Mouse (Mus musculus): ENCODE data around the gene Fam53b. TPM values are rescaled to one million over a fixed set of nuclear protein-coding genes. Genes with fewer than 3 reads are reported as not detected.

The Fam53b gene
- polyA plus RNA-seq, 1 experiment: 26.5 TPM

DNA sequence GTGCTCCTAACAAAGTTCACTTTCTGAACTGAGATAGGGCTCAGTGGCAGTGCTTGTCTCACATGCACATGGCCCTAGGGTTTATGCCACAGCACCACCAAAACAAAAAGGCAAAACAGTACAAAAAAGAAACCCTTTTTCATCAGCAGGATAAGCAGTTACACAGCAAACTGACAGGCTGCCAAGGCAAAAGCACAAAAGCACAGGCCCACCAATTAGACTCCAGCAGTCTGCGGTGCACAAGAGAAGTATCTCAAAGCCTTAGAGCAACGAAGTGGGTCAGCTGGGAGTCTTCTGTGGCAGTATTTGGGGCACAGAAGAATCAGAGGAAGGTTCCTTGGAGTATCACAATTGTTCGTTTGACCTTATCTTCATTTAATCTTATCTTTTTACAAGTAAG lies 7.0 kb upstream of the Fam53b start:
- Histone ChIP-seq H3K4me2 (ENCODE audit: low read depth) (no peak overlapping the region), H3K27me3 (ENCODE audit: control insufficient read depth, insufficient read depth, insufficient read length) (no peaks in the 10 kb centered on the region), H3K36me3 (ENCODE audit: control insufficient read depth, insufficient read depth) (peaks cover 11% of the 10 kb centered on the region), H3ac (ENCODE audit: control insufficient read depth, insufficient read length) (no peak overlapping the region), H3K79me2 (ENCODE audit: control insufficient read depth, insufficient read depth) (no peaks in the 10 kb centered on the region), H3K4me3 (no peak overlapping the region)
- TF ChIP-seq E2F4 (IDR thresholded peaks at IDR 0.05; ENCODE audit: insufficient read depth): no peak
- TF ChIP-seq TCF3 (IDR thresholded peaks at IDR 0.05; ENCODE audit: insufficient read length, low read depth): no peak
- TF ChIP-seq REST (IDR thresholded peaks at IDR 0.05; ENCODE audit: insufficient read depth, insufficient read length): no peak
- TF ChIP-seq TCF12 (IDR thresholded peaks at IDR 0.05; ENCODE audit: insufficient read depth, poor library complexity, severe bottlenecking): no peak
- TF ChIP-seq POLR2A (IDR thresholded peaks at IDR 0.05; ENCODE audit: insufficient read length, low read depth): no peak
- no peak for TF ChIP-seq CEBPB (IDR thresholded peaks at IDR 0.05; ENCODE audit: insufficient read depth, poor library complexity, severe bottlenecking)
- TF ChIP-seq SRF (IDR thresholded peaks at IDR 0.05; ENCODE audit: control insufficient read depth, insufficient read length, low read depth): no peak
- TF ChIP-seq MYOG (IDR thresholded peaks at IDR 0.05; ENCODE audit: control insufficient read depth in 1 of 3, insufficient read depth in 1 of 3, insufficient read length in 2 of 3, low read depth in 2 of 3): no peak
- no peak for TF ChIP-seq MYOD1 (IDR thresholded peaks at IDR 0.05; ENCODE audit: control insufficient read depth in 1 of 3, insufficient read length in 2 of 3, low read depth in 2 of 3)
- no peak for TF ChIP-seq USF1 (IDR thresholded peaks at IDR 0.05; ENCODE audit: low read depth)

DNA sequence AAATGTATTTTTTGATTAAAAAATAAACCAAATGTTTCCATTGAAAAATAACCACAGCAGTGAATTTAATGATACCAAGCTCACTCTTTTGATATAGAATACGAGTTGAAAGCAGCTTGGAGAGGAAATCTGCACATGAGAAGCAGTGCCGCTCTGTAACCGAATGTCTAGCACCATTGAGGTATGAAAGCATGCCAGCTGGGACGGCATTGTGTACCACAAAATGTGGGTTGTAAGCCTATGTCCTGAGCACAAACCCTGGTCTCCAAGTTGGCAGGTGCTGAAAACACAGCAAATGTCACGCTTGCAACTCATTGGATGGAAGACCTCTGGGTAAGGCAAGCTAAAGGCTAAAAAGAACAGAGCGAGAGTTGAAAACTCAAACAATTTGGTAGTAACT lies 3.4 kb upstream of the Fam53b start:
- TF ChIP-seq MYOG (IDR thresholded peaks at IDR 0.05; ENCODE audit: control insufficient read depth in 1 of 3, insufficient read depth in 1 of 3, insufficient read length in 2 of 3, low read depth in 2 of 3) (no peak), MAX (IDR thresholded peaks at IDR 0.05; ENCODE audit: low read depth) (no peak), SRF (IDR thresholded peaks at IDR 0.05; ENCODE audit: control insufficient read depth, insufficient read length, low read depth) (no peak), E2F4 (IDR thresholded peaks at IDR 0.05; ENCODE audit: insufficient read depth) (no peak), TCF12 (IDR thresholded peaks at IDR 0.05; ENCODE audit: insufficient read depth, poor library complexity, severe bottlenecking) (no peak), MYOD1 (IDR thresholded peaks at IDR 0.05; ENCODE audit: control insufficient read depth in 1 of 3, insufficient read length in 2 of 3, low read depth in 2 of 3) (no peak), REST (IDR thresholded peaks at IDR 0.05; ENCODE audit: insufficient read depth, insufficient read length) (no peak), POLR2AphosphoS2 (IDR thresholded peaks at IDR 0.05; ENCODE audit: insufficient read length, low read depth) (no peak), TCF3 (IDR thresholded peaks at IDR 0.05; ENCODE audit: insufficient read length, low read depth) (no peak), USF1 (IDR thresholded peaks at IDR 0.05; ENCODE audit: low read depth) (no peak), POLR2A (IDR thresholded peaks at IDR 0.05; ENCODE audit: insufficient read length, low read depth) (no peak), CEBPB (IDR thresholded peaks at IDR 0.05; ENCODE audit: insufficient read depth, poor library complexity, severe bottlenecking) (no peak)
- no peak overlapping the region for H3K4me2 ChIP-seq (ENCODE audit: low read depth)
- H3K79me2 ChIP-seq (ENCODE audit: control insufficient read depth, insufficient read depth): peaks cover 6% of the 10 kb centered on the region
- H3K27me3 ChIP-seq (ENCODE audit: control insufficient read depth, insufficient read depth, insufficient read length): no peaks in the 10 kb centered on the region
- H3K4me3 ChIP-seq: no peak overlapping the region
- no peak overlapping the region for H3ac ChIP-seq (ENCODE audit: control insufficient read depth, insufficient read length)
- H3K36me3 ChIP-seq (ENCODE audit: control insufficient read depth, insufficient read depth): peaks cover 3% of the 10 kb centered on the region

DNA sequence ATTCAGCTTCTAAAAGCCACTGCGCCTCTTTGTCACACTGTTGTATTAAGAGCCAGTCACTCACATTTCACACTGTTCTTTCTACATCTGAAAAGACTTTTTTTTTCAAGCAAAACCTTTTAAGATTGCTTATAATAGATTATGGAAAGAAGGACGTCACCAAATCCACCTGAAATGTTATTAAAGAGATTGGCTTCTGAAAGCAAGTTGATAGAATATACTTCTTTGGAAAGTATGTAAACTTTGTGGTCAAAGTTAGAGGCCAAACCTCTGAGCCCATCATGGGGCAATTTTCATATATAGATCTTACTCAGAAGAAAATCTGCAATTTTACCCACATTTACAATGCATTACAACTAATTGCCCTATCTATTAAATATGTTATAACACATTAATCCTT lies 2.8 kb upstream of the Fam53b start:
- TF ChIP-seq E2F4 (IDR thresholded peaks at IDR 0.05; ENCODE audit: insufficient read depth) (no peak), SRF (IDR thresholded peaks at IDR 0.05; ENCODE audit: control insufficient read depth, insufficient read length, low read depth) (no peak), TCF12 (IDR thresholded peaks at IDR 0.05; ENCODE audit: insufficient read depth, poor library complexity, severe bottlenecking) (no peak), REST (IDR thresholded peaks at IDR 0.05; ENCODE audit: insufficient read depth, insufficient read length) (no peak), MAX (IDR thresholded peaks at IDR 0.05; ENCODE audit: low read depth) (no peak), MYOD1 (IDR thresholded peaks at IDR 0.05; ENCODE audit: control insufficient read depth in 1 of 3, insufficient read length in 2 of 3, low read depth in 2 of 3) (no peak), CEBPB (IDR thresholded peaks at IDR 0.05; ENCODE audit: insufficient read depth, poor library complexity, severe bottlenecking) (no peak), USF1 (IDR thresholded peaks at IDR 0.05; ENCODE audit: low read depth) (no peak)

DNA sequence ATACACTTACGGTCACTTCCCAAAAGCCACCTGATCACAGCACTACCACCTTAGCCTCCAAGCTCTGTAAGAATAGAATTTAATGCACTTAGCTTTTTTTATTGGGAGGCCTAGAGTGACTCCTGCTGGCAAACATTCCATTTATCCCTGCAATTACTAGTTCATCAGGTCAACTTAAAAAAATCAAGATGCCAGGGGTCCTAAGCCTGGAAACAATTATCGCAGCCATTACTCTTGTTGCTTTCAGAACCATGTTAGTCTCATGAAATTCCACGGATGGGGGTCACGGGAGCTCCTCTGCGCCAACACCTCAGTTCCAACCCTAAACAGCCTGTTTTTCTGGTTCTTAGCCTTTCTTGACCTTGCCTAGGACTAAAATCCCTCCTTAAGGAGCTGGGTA lies 1.4 kb upstream of the Fam53b start:
- Histone ChIP-seq H3K79me2 (ENCODE audit: control insufficient read depth, insufficient read depth) (peaks cover 6% of the 10 kb centered on the region), H3K36me3 (ENCODE audit: control insufficient read depth, insufficient read depth) (peaks cover 3% of the 10 kb centered on the region), H3K27me3 (ENCODE audit: control insufficient read depth, insufficient read depth, insufficient read length) (no peaks in the 10 kb centered on the region), H3K4me2 (ENCODE audit: low read depth) (no peak overlapping the region), H3K4me3 (no peak overlapping the region), H3ac (ENCODE audit: control insufficient read depth, insufficient read length) (no peak overlapping the region)
- TF ChIP-seq POLR2A (IDR thresholded peaks at IDR 0.05; ENCODE audit: insufficient read length, low read depth): no peak
- TF ChIP-seq POLR2AphosphoS2 (IDR thresholded peaks at IDR 0.05; ENCODE audit: insufficient read length, low read depth): no peak
- no peak for TF ChIP-seq REST (IDR thresholded peaks at IDR 0.05; ENCODE audit: insufficient read depth, insufficient read length)
- no peak for TF ChIP-seq SRF (IDR thresholded peaks at IDR 0.05; ENCODE audit: control insufficient read depth, insufficient read length, low read depth)
- TF ChIP-seq USF1 (IDR thresholded peaks at IDR 0.05; ENCODE audit: low read depth): no peak
- TF ChIP-seq TCF3 (IDR thresholded peaks at IDR 0.05; ENCODE audit: insufficient read length, low read depth): no peak
- no peak for TF ChIP-seq TCF12 (IDR thresholded peaks at IDR 0.05; ENCODE audit: insufficient read depth, poor library complexity, severe bottlenecking)
- TF ChIP-seq MYOD1 (IDR thresholded peaks at IDR 0.05; ENCODE audit: control insufficient read depth in 1 of 3, insufficient read length in 2 of 3, low read depth in 2 of 3): no peak
- no peak for TF ChIP-seq MAX (IDR thresholded peaks at IDR 0.05; ENCODE audit: low read depth)
- no peak for TF ChIP-seq MYOG (IDR thresholded peaks at IDR 0.05; ENCODE audit: control insufficient read depth in 1 of 3, insufficient read depth in 1 of 3, insufficient read length in 2 of 3, low read depth in 2 of 3)
- TF ChIP-seq E2F4 (IDR thresholded peaks at IDR 0.05; ENCODE audit: insufficient read depth): no peak
- TF ChIP-seq CEBPB (IDR thresholded peaks at IDR 0.05; ENCODE audit: insufficient read depth, poor library complexity, severe bottlenecking): no peak

More for the DNA sequence above, 2.8 kb upstream of the Fam53b start:
- H3ac ChIP-seq (ENCODE audit: control insufficient read depth, insufficient read length): no peak overlapping the region
- H3K79me2 ChIP-seq (ENCODE audit: control insufficient read depth, insufficient read depth): peaks cover 6% of the 10 kb centered on the region
- peaks cover 3% of the 10 kb centered on the region for H3K36me3 ChIP-seq (ENCODE audit: control insufficient read depth, insufficient read depth)
- H3K27me3 ChIP-seq (ENCODE audit: control insufficient read depth, insufficient read depth, insufficient read length): no peaks in the 10 kb centered on the region
- no peak overlapping the region for H3K4me2 ChIP-seq (ENCODE audit: low read depth)
- H3K4me3 ChIP-seq: no peak overlapping the region
